In genomic region chr9:62894486-62894885, GRCm38 (mm10) we compare ENCODE assay signal across 11 mouse cellular contexts. TPM values are rescaled to one million over a fixed set of nuclear protein-coding genes. Genes with fewer than 3 reads are reported as not detected.
DNase-seq lines count a peak whose midpoint lies in the region; ATAC-seq and TF ChIP-seq lines count a peak whose summit lies in the region.
"Had no signal": no experiment of that assay in that cellular context is flagged by ENCODE, and none has a peak within 500 bp of the region (broad histone marks: within the 10 kb centered on the region; RNA-seq: fewer than 3 reads in every experiment).

No protein-coding gene starts in this region.

- TF ChIP-seq RAD21 in MEL (IDR thresholded peaks at IDR 0.05; ENCODE audit: low read depth, low read length) = no peak

- H3K27me3 ChIP-seq in kidney, adult 2 months (replicated peaks; ENCODE audit: control insufficient read depth, insufficient read depth, low read length) = no peaks in the 10 kb centered on the region
- H3K27me3 ChIP-seq in kidney, embryonic 14.5 days (ENCODE audit: control insufficient read depth, insufficient read depth, low read length) = no peaks in the 10 kb centered on the region
- H3K27me3 ChIP-seq in MEL (ENCODE audit: control insufficient read depth in 1 of 2, insufficient read depth in 2 of 2, low read length in 2 of 2) = no peaks in the 10 kb centered on the region
- H3K27me3 ChIP-seq: heart, embryonic 13.5 days had no signal

- no peak overlapping the region for H3K4me2 ChIP-seq in kidney, embryonic 14.5 days (replicated peaks; ENCODE audit: low read depth, low read length)
- H3K4me2 ChIP-seq: heart, embryonic 13.5 days had no signal

- no peaks in the 10 kb centered on the region for H3K79me2 ChIP-seq in MEL (ENCODE audit: control insufficient read depth, insufficient read depth, low read length, poor library complexity)

- TF ChIP-seq CTCF in kidney, adult 2 months (conservative IDR thresholded peaks at IDR 0.05; ENCODE audit: insufficient read depth, insufficient read length, low read depth, low read length) = no peak
- no peak for TF ChIP-seq CTCF in MEL (IDR thresholded peaks at IDR 0.05 in 2 of 3, conservative IDR thresholded peaks at IDR 0.05 in 1 of 3; ENCODE audit: control insufficient read depth in 1 of 3, insufficient read depth in 1 of 3, low read depth in 2 of 3, low read length in 3 of 3, poor library complexity in 1 of 3, severe bottlenecking in 1 of 3)

- TF ChIP-seq EP300 in MEL (IDR thresholded peaks at IDR 0.05; ENCODE audit: low read depth in 1 of 2, low read length in 2 of 2) = no peak

- no peak overlapping the region; the same call in 1 of the 2 replicates for H3K27ac ChIP-seq in kidney, adult 2 months (ENCODE audit: insufficient read depth, low read depth, low read length)
- no peak overlapping the region for H3K27ac ChIP-seq in kidney, embryonic 14.5 days (ENCODE audit: low read depth, low read length)
- peak overlapping the region; percentile 66; the same call in 1 of the 2 replicates for H3K27ac ChIP-seq in MEL (ENCODE audit: control insufficient read depth, low read depth, low read length)
- H3K27ac ChIP-seq: heart, embryonic 13.5 days had no signal

- TF ChIP-seq POLR2A in kidney, adult 2 months (IDR thresholded peaks at IDR 0.05; ENCODE audit: low read depth, low read length) = no peak
- no peak for TF ChIP-seq POLR2A in MEL (IDR thresholded peaks at IDR 0.05; ENCODE audit: control insufficient read depth in 1 of 2, insufficient read depth in 1 of 2, low read depth in 1 of 2, low read length in 2 of 2, poor library complexity in 1 of 2)

- H3K4me3 ChIP-seq in kidney, adult 2 months (ENCODE audit: insufficient read depth, low read depth, low read length) = no peak overlapping the region
- no peak overlapping the region for H3K4me3 ChIP-seq in kidney, embryonic 14.5 days (ENCODE audit: low read length)
- no peak overlapping the region for H3K4me3 ChIP-seq in MEL (ENCODE audit: control insufficient read depth in 1 of 2, insufficient read depth in 1 of 2, low read depth in 2 of 2, low read length in 2 of 2)
- H3K4me3 ChIP-seq: heart, embryonic 13.5 days had no signal

- 43% methylated on average over 1 of the region's 1 CpGs for WGBS in kidney, adult 2 months
- WGBS in kidney, embryonic 14.5 days = 87% methylated on average over 1 of the region's 1 CpGs

- DNase-seq in kidney, adult 2 months = peak; percentile 61
- DNase-seq in MEL (ENCODE audit: low read depth, low spot score) = peak; percentile 58
- peak; percentile 65 for DNase-seq in adrenal gland, postnatal 25 days
- DNase-seq in kidney, postnatal 14 days = peak; percentile 64
- DNase-seq in layer of hippocampus, adult 9-10 months (ENCODE audit: low spot score) = no peak
- DNase-seq in urinary bladder, postnatal 36 days (ENCODE audit: low spot score in 2 of 2) = no peak
- DNase-seq: cerebellum, postnatal 36 days; thymus, postnatal 14 days had no signal

- H3K4me1 ChIP-seq in kidney, adult 2 months (ENCODE audit: control insufficient read depth, insufficient read depth, low read length) = no peaks in the 10 kb centered on the region
- H3K4me1 ChIP-seq in kidney, embryonic 14.5 days (ENCODE audit: control insufficient read depth, insufficient read depth, low read length) = no peaks in the 10 kb centered on the region
- peaks cover 4 to 12% of the 10 kb centered on the region in 2 experiments for H3K4me1 ChIP-seq in MEL (ENCODE audit: control insufficient read depth in 1 of 2, insufficient read depth in 2 of 2, low read length in 2 of 2)

- ATAC-seq in kidney, embryonic 14.5 days (ENCODE audit: low FRiP score, low TSS enrichment) = no peak
- ATAC-seq: intestine, embryonic 16.5 days had no signal

- H3K36me3 ChIP-seq in kidney, adult 2 months (ENCODE audit: control insufficient read depth, insufficient read depth, low read length) = peaks cover 9% of the 10 kb centered on the region
- peaks cover 37% of the 10 kb centered on the region for H3K36me3 ChIP-seq in kidney, embryonic 14.5 days (ENCODE audit: control insufficient read depth, insufficient read depth, low read length)
- peaks cover 11 to 14% of the 10 kb centered on the region in 2 experiments for H3K36me3 ChIP-seq in MEL (ENCODE audit: control insufficient read depth in 1 of 2, insufficient read depth in 2 of 2, low read length in 2 of 2)

- no peak overlapping the region for H3K9ac ChIP-seq in kidney, embryonic 14.5 days (ENCODE audit: low read depth, low read length)
- H3K9ac ChIP-seq in MEL (ENCODE audit: control insufficient read depth, low read depth, low read length, poor library complexity, severe bottlenecking) = 0 out of 2 replicates have a peak overlapping the region, but pooled peaks have one; percentile 25
- H3K9ac ChIP-seq: heart, embryonic 13.5 days had no signal

- H3K9me3 ChIP-seq in kidney, embryonic 14.5 days (ENCODE audit: control insufficient read depth, low read length) = 0 out of 2 replicates have a peak, but pooled peaks cover 2% of the 10 kb centered on the region
- no peaks in the 10 kb centered on the region for H3K9me3 ChIP-seq in MEL (replicated peaks; ENCODE audit: insufficient read depth, low read length)
- H3K9me3 ChIP-seq: heart, embryonic 13.5 days had no signal

TF ChIP-seq in MEL, 35 proteins besides CTCF, POLR2A, EP300 and RAD21:
- TF ChIP-seq BHLHE40 (IDR thresholded peaks at IDR 0.05; ENCODE audit: borderline replicate concordance, low read depth, low read length) = no peak
- no peak for TF ChIP-seq JUND (IDR thresholded peaks at IDR 0.05; ENCODE audit: low read depth, low read length)
- TF ChIP-seq ZKSCAN1 (IDR thresholded peaks at IDR 0.05; ENCODE audit: low read depth, low read length) = no peak
TF ChIP-seq in MEL: peak in this region for 0.

RNA-seq across cellular contexts. Expression of gene Calml4, which starts 36.6 kb away (rescaled TPM):
- polyA plus RNA-seq in kidney, adult 2 months (2012; rRNA removed) = 224 and 296 TPM in 2 replicates
- 59.7 and 72.0 TPM in 2 replicates for polyA plus RNA-seq in kidney, embryonic 14.5 days (2014; fragmentation: Nextera tagmentation; extraction: Ambion mirVana)
- total RNA-seq in MEL (2012; rRNA removed) = 0.62 and 1.0 TPM in 2 replicates
- polyA plus RNA-seq in MEL (2012; ENCODE audit: insufficient read depth in 1 of 2, insufficient read length in 2 of 2, low read depth in 1 of 2, low replicate concordance in 2 of 2, missing spikeins in 1 of 2) = 1 to 10 TPM in 1 of 2 experiments, not detected in 1; 4.6 TPM
- total RNA-seq in adrenal gland, postnatal 25 days (2021) = 6.2 and 8.3 TPM in 2 replicates

RNA-seq across cellular contexts. Expression of gene Cln6, which starts 55.9 kb away (rescaled TPM):
- 94.0 and 101 TPM in 2 replicates for polyA plus RNA-seq in kidney, adult 2 months (2012; rRNA removed)
- polyA plus RNA-seq in kidney, embryonic 14.5 days (2014; fragmentation: Nextera tagmentation; extraction: Ambion mirVana) = 21.7 and 28.2 TPM in 2 replicates
- total RNA-seq in MEL (2012; rRNA removed) = 26.5 and 29.4 TPM in 2 replicates
- polyA plus RNA-seq in MEL (2012; ENCODE audit: insufficient read depth in 1 of 2, insufficient read length in 2 of 2, low read depth in 1 of 2, low replicate concordance in 2 of 2, missing spikeins in 1 of 2) = 10 to 100 TPM in 1 of 2 experiments, not detected in 1; 52.1 TPM
- 19.3 and 22.9 TPM in 2 replicates for total RNA-seq in adrenal gland, postnatal 25 days (2021)

Comparison
In these comparisons a context has a peak if more than half of its experiments do, and no peak if none do; other contexts are left out.
1. DNase-seq: peak in kidney, adult 2 months (single experiment), MEL (single experiment), adrenal gland, postnatal 25 days (single experiment) and kidney, postnatal 14 days (single experiment); none in layer of hippocampus, adult 9-10 months (single experiment) and urinary bladder, postnatal 36 days (0 of 2).
2. RNA of gene Calml4, which starts 36.6 kb away (polyA plus RNA-seq): 224 to 296 TPM in kidney, adult 2 months and 59.7 to 72.0 TPM in kidney, embryonic 14.5 days; 4.6 TPM in MEL; every median in the first group is over 10 times any median in the second.